Mouse (Mus musculus): ENCODE data around the gene Pde7b. TPM values are rescaled to one million over a fixed set of nuclear protein-coding genes. Genes with fewer than 3 reads are reported as not detected.

The Pde7b gene
- polyA plus RNA-seq, 1 experiment from 2014 or later = 5.0 TPM

DNA sequence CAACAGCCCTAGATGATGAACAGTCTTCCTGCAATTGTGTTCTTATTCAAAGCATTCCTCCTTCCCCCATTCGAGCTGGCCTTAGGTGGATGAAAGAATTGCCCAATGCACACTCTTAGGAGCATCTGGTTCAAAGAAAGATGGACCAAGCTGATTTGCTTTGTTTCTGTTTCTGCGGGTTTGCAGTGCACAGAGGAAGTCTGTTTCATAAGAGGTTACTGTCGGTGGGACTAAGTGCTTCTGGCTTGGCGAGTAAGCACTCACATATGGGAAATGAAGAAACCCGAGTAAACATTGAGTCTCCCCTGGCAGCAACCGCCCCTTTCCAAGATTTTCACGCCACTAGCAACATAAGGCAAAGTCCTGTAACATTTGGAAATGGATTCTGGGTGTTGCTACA is 134.8 kb downstream of the Pde7b start:
- 7% methylated on average over 7 of the region's 7 CpGs for WGBS
- no peak overlapping the region for H3K4me2 ChIP-seq (replicated peaks; ENCODE audit: low read depth, low read length)
- no peaks in the 10 kb centered on the region for H3K9me3 ChIP-seq (ENCODE audit: low read length)
- DNase-seq (ENCODE audit: low spot score) (peak; percentile 82), ATAC-seq (peak; percentile 89)
- TF ChIP-seq CTCF (IDR thresholded peaks at IDR 0.05) (no peak), EP300 (IDR thresholded peaks at IDR 0.05) (peak; percentile 79)
- H3K27ac ChIP-seq (ENCODE audit: low read length) = no peak overlapping the region
- no peaks in the 10 kb centered on the region; the same call in 1 of the 2 replicates for H3K4me1 ChIP-seq (ENCODE audit: insufficient read depth, low read depth, low read length)
- no peaks in the 10 kb centered on the region for H3K36me3 ChIP-seq (ENCODE audit: insufficient read depth, low read length)
- H3K4me3 ChIP-seq (ENCODE audit: low read depth, low read length) = no peak overlapping the region
- H3K27me3 ChIP-seq (replicated peaks; ENCODE audit: insufficient read depth, low read length) = no peaks in the 10 kb centered on the region
- no peak overlapping the region for H3K9ac ChIP-seq (replicated peaks; ENCODE audit: low read depth)

- H3K4me1 ChIP-seq (ENCODE audit: insufficient read depth, low read depth, low read length) = no peaks in the 10 kb centered on the region; the same call in 1 of the 2 replicates
- H3K9ac ChIP-seq (replicated peaks; ENCODE audit: low read depth) = no peak overlapping the region
- no peak overlapping the region for H3K4me3 ChIP-seq (ENCODE audit: low read depth, low read length)
- no peaks in the 10 kb centered on the region for H3K27me3 ChIP-seq (replicated peaks; ENCODE audit: insufficient read depth, low read length)
- no peak overlapping the region for H3K4me2 ChIP-seq (replicated peaks; ENCODE audit: low read depth, low read length)
- H3K36me3 ChIP-seq (ENCODE audit: insufficient read depth, low read length) = no peaks in the 10 kb centered on the region
- no peak for DNase-seq (ENCODE audit: low spot score)
- no peak for ATAC-seq
- WGBS = 69% methylated on average over 4 of the region's 4 CpGs
- no peaks in the 10 kb centered on the region for H3K9me3 ChIP-seq (ENCODE audit: low read length)
- no peak overlapping the region for H3K27ac ChIP-seq (ENCODE audit: low read length)
- TF ChIP-seq CTCF (IDR thresholded peaks at IDR 0.05) = no peak
These were observed 138.9 kb downstream of the Pde7b start for GRCm38 (mm10) chr10:20585959-20586358.

DNA sequence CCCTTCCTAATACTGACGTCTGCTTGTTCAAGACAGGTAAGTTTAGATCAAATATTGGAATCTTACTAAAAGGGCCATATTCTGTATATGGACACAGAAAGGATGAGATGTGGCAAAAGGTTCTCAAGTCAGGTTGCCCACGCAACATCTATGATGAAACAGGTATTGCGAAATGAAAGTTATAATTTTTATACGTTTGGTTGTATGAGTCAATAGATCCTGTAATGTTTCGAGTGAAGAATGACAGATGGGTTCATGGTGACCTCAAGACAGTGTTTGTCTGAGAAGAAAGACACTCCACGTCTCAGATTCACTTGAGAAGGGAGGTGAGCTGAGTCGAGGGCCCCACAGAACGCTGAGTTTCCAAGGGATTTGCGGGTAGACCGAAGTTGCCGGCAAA is 149.9 kb downstream of the Pde7b start:
- Histone ChIP-seq H3K27me3 (replicated peaks; ENCODE audit: insufficient read depth, low read length) (no peaks in the 10 kb centered on the region), H3K9me3 (ENCODE audit: low read length) (no peaks in the 10 kb centered on the region), H3K36me3 (ENCODE audit: insufficient read depth, low read length) (no peaks in the 10 kb centered on the region), H3K4me1 (ENCODE audit: insufficient read depth, low read depth, low read length) (no peaks in the 10 kb centered on the region), H3K27ac (ENCODE audit: low read length) (no peak overlapping the region), H3K4me2 (replicated peaks; ENCODE audit: low read depth, low read length) (no peak overlapping the region), H3K9ac (replicated peaks; ENCODE audit: low read depth) (no peak overlapping the region), H3K4me3 (ENCODE audit: low read depth, low read length) (no peak overlapping the region)
- no peak for ATAC-seq
- TF ChIP-seq CTCF (IDR thresholded peaks at IDR 0.05) = no peak
- TF ChIP-seq EP300 (IDR thresholded peaks at IDR 0.05) = no peak
- 89% methylated on average over 11 of the region's 11 CpGs for WGBS
- no peak for DNase-seq (ENCODE audit: low spot score)

DNA sequence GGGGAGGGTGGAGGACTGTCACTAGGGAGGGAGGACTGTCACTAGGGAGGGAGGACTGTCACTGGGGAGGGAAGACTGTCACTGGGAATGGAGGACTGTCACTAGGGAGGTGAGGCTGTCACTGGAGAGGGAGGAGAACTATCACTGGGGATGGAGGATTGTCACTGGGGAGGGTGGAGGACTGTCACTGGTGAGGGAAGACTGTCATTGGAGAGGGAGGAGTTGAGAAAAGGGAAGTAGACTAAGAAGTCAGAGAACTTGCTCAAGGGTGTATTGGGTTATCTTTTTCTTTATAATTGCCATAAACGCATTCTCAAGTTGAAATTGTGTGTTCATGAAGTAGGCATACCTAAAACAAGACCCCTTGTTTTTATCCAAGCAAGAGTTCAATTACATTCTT is 150.5 kb downstream of the Pde7b start:
- no peak overlapping the region for H3K9ac ChIP-seq (replicated peaks; ENCODE audit: low read depth)
- TF ChIP-seq EP300 (IDR thresholded peaks at IDR 0.05) = no peak
- TF ChIP-seq CTCF (IDR thresholded peaks at IDR 0.05) = no peak
- no peak overlapping the region for H3K4me3 ChIP-seq (ENCODE audit: low read depth, low read length)
- H3K4me1 ChIP-seq (ENCODE audit: insufficient read depth, low read depth, low read length) = no peaks in the 10 kb centered on the region
- no peaks in the 10 kb centered on the region for H3K9me3 ChIP-seq (ENCODE audit: low read length)
- ATAC-seq = no peak
- no peak overlapping the region for H3K4me2 ChIP-seq (replicated peaks; ENCODE audit: low read depth, low read length)
- H3K27ac ChIP-seq (ENCODE audit: low read length) = no peak overlapping the region
- no peaks in the 10 kb centered on the region for H3K36me3 ChIP-seq (ENCODE audit: insufficient read depth, low read length)
- DNase-seq (ENCODE audit: low spot score) = no peak
- 91% methylated on average over 1 of the region's 1 CpGs for WGBS
- no peaks in the 10 kb centered on the region for H3K27me3 ChIP-seq (replicated peaks; ENCODE audit: insufficient read depth, low read length)

DNA sequence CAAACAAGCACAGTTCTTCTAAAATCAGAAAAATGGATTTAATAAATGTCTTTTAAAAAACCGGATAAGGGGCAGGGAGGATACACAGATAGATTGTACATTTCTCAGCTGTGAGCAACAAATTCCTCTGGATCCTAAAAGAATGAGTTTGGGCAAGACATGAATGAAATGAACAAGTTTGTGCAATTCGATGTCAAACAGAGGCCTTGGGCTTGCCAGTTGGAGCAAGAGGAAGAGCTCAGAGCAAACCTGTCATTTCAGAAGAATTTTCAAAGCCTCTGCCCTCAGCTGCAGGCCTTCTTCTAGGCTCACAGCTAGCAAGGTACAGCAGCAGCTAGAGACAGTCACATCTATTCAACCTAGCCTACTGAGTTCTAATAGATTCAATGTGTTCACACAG is 153.4 kb downstream of the Pde7b start:
- H3K27me3 ChIP-seq (replicated peaks; ENCODE audit: insufficient read depth, low read length) = no peaks in the 10 kb centered on the region
- WGBS = 57% methylated on average over 2 of the region's 2 CpGs
- H3K4me3 ChIP-seq (ENCODE audit: low read depth, low read length) = no peak overlapping the region
- ATAC-seq = no peak
- H3K4me1 ChIP-seq (ENCODE audit: insufficient read depth, low read depth, low read length) = no peaks in the 10 kb centered on the region
- H3K36me3 ChIP-seq (ENCODE audit: insufficient read depth, low read length) = no peaks in the 10 kb centered on the region
- no peak for TF ChIP-seq CTCF (IDR thresholded peaks at IDR 0.05)
- TF ChIP-seq EP300 (IDR thresholded peaks at IDR 0.05) = no peak
- no peak overlapping the region for H3K9ac ChIP-seq (replicated peaks; ENCODE audit: low read depth)
- no peaks in the 10 kb centered on the region for H3K9me3 ChIP-seq (ENCODE audit: low read length)
- H3K27ac ChIP-seq (ENCODE audit: low read length) = no peak overlapping the region
- no peak overlapping the region for H3K4me2 ChIP-seq (replicated peaks; ENCODE audit: low read depth, low read length)
- peak; percentile 57 for DNase-seq (ENCODE audit: low spot score)

DNA sequence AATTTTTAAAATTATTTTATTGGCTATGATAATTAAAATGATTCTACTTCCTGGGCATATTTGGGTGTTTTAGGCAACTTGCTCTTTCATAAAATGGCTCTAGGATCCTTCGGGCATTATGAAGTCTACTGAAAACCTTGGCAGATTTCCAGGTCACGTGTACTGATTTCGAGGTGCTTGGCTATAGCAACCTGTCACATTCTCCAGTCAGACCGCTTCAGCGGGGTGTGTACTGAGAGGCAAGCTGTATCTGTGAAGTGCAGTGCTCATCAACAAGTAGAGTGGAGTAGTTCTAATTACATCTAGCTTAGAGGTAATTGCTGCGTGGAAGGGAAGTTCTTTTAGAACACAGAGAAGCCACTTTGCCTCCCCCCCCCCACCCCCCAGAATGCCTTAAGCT is 156.2 kb downstream of the Pde7b start:
- DNase-seq (ENCODE audit: low spot score) (peak; percentile 49), ATAC-seq (no peak)
- Histone ChIP-seq H3K9me3 (ENCODE audit: low read length) (no peaks in the 10 kb centered on the region), H3K27me3 (replicated peaks; ENCODE audit: insufficient read depth, low read length) (no peaks in the 10 kb centered on the region), H3K4me3 (ENCODE audit: low read depth, low read length) (no peak overlapping the region), H3K4me1 (ENCODE audit: insufficient read depth, low read depth, low read length) (no peaks in the 10 kb centered on the region), H3K27ac (ENCODE audit: low read length) (no peak overlapping the region), H3K36me3 (ENCODE audit: insufficient read depth, low read length) (no peaks in the 10 kb centered on the region), H3K9ac (replicated peaks; ENCODE audit: low read depth) (no peak overlapping the region), H3K4me2 (replicated peaks; ENCODE audit: low read depth, low read length) (no peak overlapping the region)
- 41% methylated on average over 6 of the region's 6 CpGs for WGBS
- TF ChIP-seq CTCF (IDR thresholded peaks at IDR 0.05) (no peak), EP300 (IDR thresholded peaks at IDR 0.05) (no peak)

DNA sequence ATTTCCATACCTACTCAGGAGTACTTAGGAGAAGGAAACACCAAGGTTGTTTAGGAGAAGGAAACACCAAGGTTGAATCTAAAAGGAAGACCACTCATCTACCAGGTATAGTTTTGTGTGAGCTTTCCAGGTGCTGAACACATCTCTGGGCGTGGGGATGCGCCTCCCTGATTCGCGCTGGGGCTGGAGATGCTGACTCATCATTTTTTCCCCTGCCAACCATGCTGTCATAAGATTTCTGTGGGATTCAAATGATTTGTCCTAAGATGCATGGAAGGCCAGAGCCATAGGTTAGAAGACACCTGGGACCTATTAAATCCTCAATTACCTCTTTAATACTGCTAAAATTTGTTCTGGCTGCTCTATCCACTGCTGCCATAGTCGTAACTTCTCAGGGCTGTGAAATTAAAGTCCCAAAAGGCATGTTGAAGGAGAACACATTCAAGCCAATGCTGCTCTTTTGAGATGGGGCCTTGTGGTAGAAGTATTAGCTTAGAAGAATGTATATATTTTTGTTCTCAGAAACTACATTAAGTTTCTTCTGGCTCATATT is 157.1 kb downstream of the Pde7b start:
- Histone ChIP-seq H3K4me1 (ENCODE audit: insufficient read depth, low read depth, low read length) (no peaks in the 10 kb centered on the region), H3K4me2 (replicated peaks; ENCODE audit: low read depth, low read length) (no peak overlapping the region), H3K4me3 (ENCODE audit: low read depth, low read length) (no peak overlapping the region), H3K36me3 (ENCODE audit: insufficient read depth, low read length) (no peaks in the 10 kb centered on the region), H3K27ac (ENCODE audit: low read length) (no peak overlapping the region), H3K27me3 (replicated peaks; ENCODE audit: insufficient read depth, low read length) (no peaks in the 10 kb centered on the region), H3K9ac (replicated peaks; ENCODE audit: low read depth) (no peak overlapping the region), H3K9me3 (ENCODE audit: low read length) (no peaks in the 10 kb centered on the region)
- TF ChIP-seq CTCF (IDR thresholded peaks at IDR 0.05) (no peak), EP300 (IDR thresholded peaks at IDR 0.05) (no peak)
- no peak for ATAC-seq
- DNase-seq (ENCODE audit: low spot score) = no peak
- WGBS = 94% methylated on average over 5 of the region's 5 CpGs
